Mouse (Mus musculus) heart, embryonic 12.5 days (tissue): ENCODE results near the gene Myo16. TPM values are rescaled to one million over a fixed set of nuclear protein-coding genes. Genes with fewer than 3 reads are reported as not detected.

ENCODE experiments used
- ATAC-seq: fragments of 200-750 bp; cut with Nextera tagmentation; 2 replicates; pipeline ENCODE4 v1.8.0; 2017; ENCODE audit warnings: moderate TSS enrichment, moderate library complexity; ENCODE audit not compliant: insufficient number of reproducible peaks, low FRiP score
- H3K27ac ChIP-seq: fragments of 300-500 bp; sonication (generic); 2 replicates; pipeline ENCODE4 v1.5.1; 2016; ENCODE audit warnings: mild to moderate bottlenecking, moderate library complexity; ENCODE audit not compliant: poor library complexity, severe bottlenecking
- H3K27me3 ChIP-seq: fragments of 300-500 bp; sonication (generic); replicated peaks from 2 replicates; pipeline ENCODE4 v1.6.1; 2016; ENCODE audit warnings: mild to moderate bottlenecking, moderate library complexity
- H3K36me3 ChIP-seq: fragments of 300-500 bp; sonication (generic); 2 replicates; pipeline ENCODE4 v1.6.1; 2016; ENCODE audit warnings: mild to moderate bottlenecking, moderate library complexity
- H3K4me1 ChIP-seq: fragments of 300-500 bp; sonication (generic); replicated peaks from 2 replicates; pipeline ENCODE4 v1.6.1; 2016; ENCODE audit warnings: mild to moderate bottlenecking
- H3K4me2 ChIP-seq: fragments of 300-500 bp; sonication (generic); 2 replicates; pipeline ENCODE4 v1.6.1; 2016; ENCODE audit warnings: mild to moderate bottlenecking, moderate library complexity
- H3K4me3 ChIP-seq: fragments of 300-500 bp; sonication (generic); 2 replicates; pipeline ENCODE4 v1.5.1; 2016; ENCODE audit warnings: mild to moderate bottlenecking
- H3K9ac ChIP-seq: fragments of 300-500 bp; sonication (generic); 2 replicates; pipeline ENCODE4 v1.6.1; 2016; ENCODE audit warnings: mild to moderate bottlenecking, moderate library complexity
- H3K9me3 ChIP-seq: fragments of 300-500 bp; sonication (generic); replicated peaks from 2 replicates; pipeline ENCODE4 v1.6.1; 2016; ENCODE audit warnings: mild to moderate bottlenecking, moderate library complexity
- WGBS: fragments of 180-500 bp; shearing (Covaris S2); methylation state at CpG from one replicate; pipeline ENCODE4 v1.1.7; 2016; 5-methylcytosine and 5-hydroxymethylcytosine counted together
- polyA plus RNA-seq: library from polyadenylated mRNA; unstranded; fragments of >200 nt; fragmentation: Nextera tagmentation; extraction: Ambion mirVana; gene quantifications from 2 replicates; pipeline ENCODE4 v1.2.1, GENCODE M21; 2016

The Myo16 gene
- polyA plus RNA-seq, 1 experiment from 2014 or later: 1.5 TPM

- no peaks in the 10 kb centered on the region for H3K9me3 ChIP-seq
- H3K4me1 ChIP-seq: peaks cover 27% of the 10 kb centered on the region
- H3K27me3 ChIP-seq: no peaks in the 10 kb centered on the region; the same call in 1 of the 2 replicates
- H3K4me3 ChIP-seq: no peak overlapping the region
- no peak overlapping the region for H3K27ac ChIP-seq
- ATAC-seq: no peak
- no peak overlapping the region for H3K9ac ChIP-seq
- 85% methylated on average over 9 of the region's 9 CpGs for WGBS
- H3K36me3 ChIP-seq: no peaks in the 10 kb centered on the region
- H3K4me2 ChIP-seq: no peak overlapping the region
These were observed 212.4 kb downstream of the Myo16 start for GRCm38 (mm10) chr8:10366141-10366540.

GRCm38 (mm10) chr8:10372571-10372970, 218.9 kb downstream of the Myo16 start:
- Histone ChIP-seq H3K4me2 (no peak overlapping the region), H3K4me3 (no peak overlapping the region), H3K9me3 (no peaks in the 10 kb centered on the region), H3K27ac (no peak overlapping the region), H3K36me3 (no peaks in the 10 kb centered on the region), H3K4me1 (no peaks in the 10 kb centered on the region), H3K9ac (no peak overlapping the region), H3K27me3 (no peaks in the 10 kb centered on the region)
- no peak for ATAC-seq
- 79% methylated on average over 2 of the region's 2 CpGs for WGBS

DNA sequence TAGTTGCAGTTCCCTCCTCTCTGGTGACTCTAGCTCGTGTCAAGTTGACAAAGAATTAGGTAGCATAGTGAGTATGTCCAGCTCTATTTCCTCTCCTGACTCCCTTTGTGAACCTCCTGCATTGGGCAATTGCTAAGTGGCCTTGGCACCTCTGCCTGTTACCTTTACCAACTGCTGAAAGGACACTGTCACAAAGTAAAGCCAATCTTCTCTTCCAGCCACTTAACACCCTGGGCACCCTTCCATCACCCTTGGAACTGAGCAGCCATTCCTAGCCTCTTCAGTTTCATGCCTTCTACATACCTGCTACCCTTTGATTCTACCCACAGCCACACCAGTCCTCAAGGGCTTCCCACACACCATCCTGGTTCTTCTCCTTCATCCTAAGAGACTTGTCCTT, 233.4 kb downstream of the Myo16 start:
- ATAC-seq: no peak
- WGBS: 71% methylated on average over 1 of the region's 1 CpGs
- H3K27me3 ChIP-seq: no peaks in the 10 kb centered on the region

DNA sequence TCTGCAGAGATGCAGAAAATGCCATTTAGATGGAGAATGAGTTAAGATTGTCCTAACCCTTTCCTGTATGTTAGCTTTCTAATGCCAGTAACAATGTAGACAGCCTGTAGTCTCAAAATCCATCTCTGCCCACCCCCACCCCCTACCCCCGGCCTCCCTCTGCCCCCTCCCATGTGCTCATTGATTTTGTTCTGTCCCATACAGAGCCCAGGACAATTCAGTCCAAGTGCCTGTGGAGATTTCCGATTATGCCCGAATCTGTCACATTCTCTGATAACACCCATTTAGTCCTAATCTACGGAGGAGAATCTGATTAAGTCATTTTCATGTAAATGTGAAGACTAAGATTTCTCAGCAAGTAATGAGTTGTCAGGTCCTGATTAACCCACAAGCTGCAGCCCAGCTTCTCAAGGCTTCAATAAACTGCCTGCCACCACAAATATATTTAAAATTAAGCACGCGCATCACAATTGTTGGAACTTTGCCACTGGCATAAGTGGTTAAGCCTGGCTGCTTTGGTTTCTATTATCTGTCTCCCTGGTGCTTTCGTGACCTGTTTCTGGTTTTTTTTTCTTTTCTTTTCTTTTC, 237.5 kb downstream of the Myo16 start:
- peaks cover 7% of the 10 kb centered on the region; the same call in 1 of the 2 replicates for H3K4me1 ChIP-seq
- no peak overlapping the region for H3K27ac ChIP-seq
- H3K27me3 ChIP-seq: no peaks in the 10 kb centered on the region
- no peaks in the 10 kb centered on the region for H3K36me3 ChIP-seq
- no peak overlapping the region for H3K4me2 ChIP-seq
- H3K9me3 ChIP-seq: no peaks in the 10 kb centered on the region
- WGBS: 81% methylated on average over 7 of the region's 7 CpGs
- H3K4me3 ChIP-seq: no peak overlapping the region
- no peak overlapping the region for H3K9ac ChIP-seq
- no peak for ATAC-seq

More for the DNA sequence above, 233.4 kb downstream of the Myo16 start:
- no peaks in the 10 kb centered on the region for H3K9me3 ChIP-seq
- peaks cover 7% of the 10 kb centered on the region; the same call in 1 of the 2 replicates for H3K4me1 ChIP-seq
- no peaks in the 10 kb centered on the region for H3K36me3 ChIP-seq
- H3K4me3 ChIP-seq: no peak overlapping the region
- H3K9ac ChIP-seq: no peak overlapping the region
- H3K27ac ChIP-seq: no peak overlapping the region
- no peak overlapping the region for H3K4me2 ChIP-seq

DNA sequence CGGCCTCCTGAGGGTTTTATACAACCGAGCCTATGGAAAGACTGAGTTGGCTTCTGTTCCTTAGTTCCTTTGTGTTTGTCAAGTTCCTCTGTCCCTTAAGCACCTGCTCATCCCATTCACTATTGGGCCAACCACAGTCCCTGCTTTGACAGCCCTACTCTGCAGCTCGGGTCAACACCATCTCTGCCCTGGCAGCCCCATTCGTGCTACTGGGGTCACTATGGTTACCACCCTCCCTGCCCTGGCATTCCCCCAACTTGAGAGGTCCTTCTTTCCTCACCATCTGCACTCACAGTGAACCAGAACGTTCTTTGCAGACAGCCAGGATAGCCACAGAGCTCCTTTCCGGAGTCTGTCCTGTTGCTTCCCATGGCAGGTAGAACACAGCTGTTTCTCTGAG, 238.2 kb downstream of the Myo16 start:
- 61% methylated on average over 6 of the region's 6 CpGs for WGBS
- H3K9ac ChIP-seq: no peak overlapping the region
- H3K27ac ChIP-seq: no peak overlapping the region
- ATAC-seq: no peak
- H3K9me3 ChIP-seq: no peaks in the 10 kb centered on the region
- no peak overlapping the region for H3K4me3 ChIP-seq
- no peaks in the 10 kb centered on the region for H3K27me3 ChIP-seq
- no peaks in the 10 kb centered on the region for H3K36me3 ChIP-seq
- peaks cover 7% of the 10 kb centered on the region; the same call in 1 of the 2 replicates for H3K4me1 ChIP-seq
- H3K4me2 ChIP-seq: no peak overlapping the region

- H3K27ac ChIP-seq: no peak overlapping the region
- H3K9me3 ChIP-seq: no peaks in the 10 kb centered on the region
- no peaks in the 10 kb centered on the region for H3K4me1 ChIP-seq
- no peak for ATAC-seq
- H3K4me3 ChIP-seq: no peak overlapping the region
- 64% methylated on average over 2 of the region's 2 CpGs for WGBS
- no peaks in the 10 kb centered on the region for H3K27me3 ChIP-seq
- H3K4me2 ChIP-seq: no peak overlapping the region
- no peak overlapping the region for H3K9ac ChIP-seq
- no peaks in the 10 kb centered on the region for H3K36me3 ChIP-seq
These were observed 240.8 kb downstream of the Myo16 start for GRCm38 (mm10) chr8:10394506-10394905.

GRCm38 (mm10) chr8:10395146-10395545, 241.4 kb downstream of the Myo16 start:
- Histone ChIP-seq H3K4me2 (no peak overlapping the region), H3K4me1 (no peaks in the 10 kb centered on the region), H3K36me3 (no peaks in the 10 kb centered on the region), H3K4me3 (no peak overlapping the region), H3K9ac (no peak overlapping the region), H3K27ac (no peak overlapping the region), H3K9me3 (no peaks in the 10 kb centered on the region), H3K27me3 (no peaks in the 10 kb centered on the region)
- WGBS: 69% methylated on average over 7 of the region's 7 CpGs
- ATAC-seq: no peak

GRCm38 (mm10) chr8:10402606-10403005, 248.9 kb downstream of the Myo16 start:
- Histone ChIP-seq H3K4me3 (no peak overlapping the region), H3K27me3 (no peaks in the 10 kb centered on the region), H3K27ac (no peak overlapping the region), H3K9me3 (no peaks in the 10 kb centered on the region), H3K9ac (no peak overlapping the region), H3K4me1 (0 out of 2 replicates have a peak, but pooled peaks cover 6% of the 10 kb centered on the region), H3K36me3 (no peaks in the 10 kb centered on the region), H3K4me2 (no peak overlapping the region)
- WGBS: 22% methylated on average over 4 of the region's 4 CpGs
- no peak for ATAC-seq

DNA sequence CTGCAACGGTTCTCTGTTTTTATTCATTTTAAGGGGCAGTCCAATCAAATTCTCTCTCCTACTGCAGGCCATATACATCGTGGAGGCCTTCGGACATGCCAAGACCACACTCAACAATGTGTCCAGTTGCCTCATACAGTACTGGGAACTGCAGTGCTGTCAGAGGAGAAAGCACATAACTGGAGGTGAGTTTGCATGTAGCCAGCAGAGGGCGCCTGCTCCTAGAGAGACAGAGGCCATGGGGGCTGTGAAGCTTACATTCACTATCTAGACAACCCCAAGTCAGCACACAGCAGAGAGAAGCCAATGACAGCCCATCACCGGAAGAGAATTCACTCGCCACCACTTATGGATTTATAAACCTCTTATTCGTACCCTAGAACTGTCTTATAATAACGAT, 251.8 kb downstream of the Myo16 start:
- H3K36me3 ChIP-seq: no peaks in the 10 kb centered on the region
- no peaks in the 10 kb centered on the region for H3K9me3 ChIP-seq
- no peak overlapping the region for H3K27ac ChIP-seq
- no peak overlapping the region for H3K4me3 ChIP-seq
- H3K27me3 ChIP-seq: no peaks in the 10 kb centered on the region
- H3K4me1 ChIP-seq: 0 out of 2 replicates have a peak, but pooled peaks cover 6% of the 10 kb centered on the region
- no peak overlapping the region for H3K9ac ChIP-seq
- no peak overlapping the region for H3K4me2 ChIP-seq
- 36% methylated on average over 8 of the region's 8 CpGs for WGBS
- no peak for ATAC-seq

GRCm38 (mm10) chr8:10409043-10409442, 255.3 kb downstream of the Myo16 start:
- ATAC-seq: no peak
- no peaks in the 10 kb centered on the region for H3K36me3 ChIP-seq
- no peak overlapping the region for H3K4me3 ChIP-seq
- H3K4me1 ChIP-seq: 0 out of 2 replicates have a peak, but pooled peaks cover 6% of the 10 kb centered on the region
- WGBS: 82% methylated on average over 9 of the region's 9 CpGs
- no peaks in the 10 kb centered on the region for H3K27me3 ChIP-seq
- no peaks in the 10 kb centered on the region for H3K9me3 ChIP-seq
- no peak overlapping the region for H3K9ac ChIP-seq
- no peak overlapping the region for H3K4me2 ChIP-seq
- no peak overlapping the region for H3K27ac ChIP-seq

GRCm38 (mm10) chr8:10411511-10411910, 257.8 kb downstream of the Myo16 start:
- Histone ChIP-seq H3K9ac (no peak overlapping the region), H3K4me2 (no peak overlapping the region), H3K4me3 (no peak overlapping the region), H3K27me3 (no peaks in the 10 kb centered on the region), H3K9me3 (no peaks in the 10 kb centered on the region), H3K36me3 (no peaks in the 10 kb centered on the region), H3K4me1 (no peaks in the 10 kb centered on the region), H3K27ac (no peak overlapping the region)
- 76% methylated on average over 4 of the region's 4 CpGs for WGBS
- ATAC-seq: no peak

GRCm38 (mm10) chr8:10413881-10414280, 260.2 kb downstream of the Myo16 start:
- Histone ChIP-seq H3K4me3 (no peak overlapping the region), H3K4me2 (no peak overlapping the region), H3K27ac (no peak overlapping the region), H3K36me3 (no peaks in the 10 kb centered on the region), H3K4me1 (no peaks in the 10 kb centered on the region), H3K9me3 (no peaks in the 10 kb centered on the region), H3K9ac (no peak overlapping the region), H3K27me3 (no peaks in the 10 kb centered on the region)
- no peak for ATAC-seq
- 85% methylated on average over 8 of the region's 8 CpGs for WGBS
